Mouse (Mus musculus): ENCODE measurements around the gene Dnah7c.
"Not testable (repeated sequence)": the region's sequence is repeated elsewhere in the genome, so short reads cannot be mapped to it uniquely, and the experiment has no call there.

Gene Dnah7c

DNA sequence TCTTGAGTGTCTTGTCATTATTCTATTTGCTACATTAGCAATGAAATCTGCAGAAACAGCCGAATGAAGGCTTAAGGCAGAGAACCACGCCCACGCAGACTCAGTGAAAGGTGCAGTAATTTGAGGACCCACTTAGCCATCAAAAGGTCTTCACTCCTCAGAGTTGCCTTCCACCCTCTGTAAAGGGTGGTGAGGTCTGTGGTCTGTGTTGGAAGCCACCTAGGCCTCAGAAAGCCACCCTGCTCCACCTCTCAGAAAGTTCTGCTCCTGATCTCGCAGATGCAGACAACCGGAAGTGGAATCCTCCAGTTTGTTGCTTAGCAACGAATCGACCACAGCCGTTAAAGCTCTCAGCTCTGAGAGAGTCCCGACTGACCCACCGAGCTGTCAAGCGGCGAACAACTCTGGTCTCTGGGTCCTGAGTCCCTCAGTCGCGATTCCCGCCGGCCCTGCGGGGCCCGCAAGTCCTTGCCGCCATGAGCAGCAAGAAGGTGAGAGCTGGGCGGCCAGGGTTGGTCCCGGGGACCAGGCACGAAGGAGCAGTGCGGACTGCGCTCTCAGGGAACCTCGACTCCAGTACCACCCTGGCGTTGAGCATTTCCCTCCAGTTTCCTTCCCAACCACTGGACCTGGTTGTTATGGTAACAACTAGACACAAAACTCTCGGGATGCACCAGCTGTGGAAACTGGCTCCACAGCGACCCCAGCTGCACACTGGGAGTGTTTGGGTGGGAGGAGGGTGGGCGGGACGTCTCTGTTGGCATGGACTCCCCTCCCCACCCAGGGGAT lies at the start of gene Dnah7c:
Gene Dnah7c (plus strand): TSS at position 456 of the 789 bp plus-strand sequence.
- no peak for DNase-seq (ENCODE audit: low spot score in 2 of 2)

DNA sequence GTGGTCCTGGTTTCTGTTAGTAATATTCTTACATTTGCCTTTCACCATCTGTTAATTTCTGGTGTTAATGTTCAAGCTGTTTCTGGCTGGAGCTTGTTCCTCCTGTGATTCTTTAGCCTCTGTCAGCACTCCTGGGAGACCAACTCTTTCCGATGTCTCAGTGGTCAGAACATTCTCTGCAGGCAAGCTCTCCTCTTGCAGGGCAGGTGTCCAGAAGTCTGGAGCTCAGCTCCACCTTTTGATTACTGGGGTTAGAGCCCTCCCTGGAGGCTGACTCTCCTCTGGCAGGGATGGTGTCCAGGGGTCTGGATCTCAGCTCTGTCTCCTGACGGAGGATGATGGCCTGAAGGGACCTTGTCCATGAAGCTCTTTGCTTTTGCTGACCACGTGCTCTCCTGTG lies 44.8 kb upstream of the Dnah7c start:
- not testable (repeated sequence) for DNase-seq (ENCODE audit: low spot score in 2 of 2)

DNA sequence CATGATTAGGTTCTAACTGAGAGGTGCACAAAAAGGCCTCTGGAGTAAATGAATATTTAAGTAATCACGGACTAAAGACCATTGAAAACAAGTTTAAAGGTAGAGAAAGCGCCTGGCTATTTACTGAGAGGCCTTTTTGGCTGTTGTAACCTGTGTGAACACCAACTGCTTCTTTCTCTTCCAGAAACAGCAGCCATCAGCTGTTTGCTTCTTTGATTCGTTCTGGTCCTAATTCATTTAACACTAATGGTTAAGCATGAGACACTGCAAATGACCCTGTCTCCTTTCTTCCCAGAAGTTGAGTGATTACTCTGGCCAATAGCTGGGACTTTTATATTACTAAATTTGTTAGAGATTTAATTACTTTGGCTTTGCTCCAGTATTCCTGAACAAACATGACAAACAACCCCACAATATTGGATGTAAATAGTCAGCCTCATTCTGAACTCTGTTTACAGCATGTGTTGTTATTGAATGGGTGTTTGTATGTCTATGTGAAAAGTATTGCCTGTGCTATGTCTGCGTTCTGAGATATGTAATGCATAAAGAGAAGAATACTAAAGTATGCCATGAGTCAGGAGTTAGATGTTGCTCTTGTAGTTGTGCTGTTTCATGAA lies 30.6 kb upstream of the Dnah7c start:
- not testable (repeated sequence) for DNase-seq (ENCODE audit: low spot score in 2 of 2)

DNA sequence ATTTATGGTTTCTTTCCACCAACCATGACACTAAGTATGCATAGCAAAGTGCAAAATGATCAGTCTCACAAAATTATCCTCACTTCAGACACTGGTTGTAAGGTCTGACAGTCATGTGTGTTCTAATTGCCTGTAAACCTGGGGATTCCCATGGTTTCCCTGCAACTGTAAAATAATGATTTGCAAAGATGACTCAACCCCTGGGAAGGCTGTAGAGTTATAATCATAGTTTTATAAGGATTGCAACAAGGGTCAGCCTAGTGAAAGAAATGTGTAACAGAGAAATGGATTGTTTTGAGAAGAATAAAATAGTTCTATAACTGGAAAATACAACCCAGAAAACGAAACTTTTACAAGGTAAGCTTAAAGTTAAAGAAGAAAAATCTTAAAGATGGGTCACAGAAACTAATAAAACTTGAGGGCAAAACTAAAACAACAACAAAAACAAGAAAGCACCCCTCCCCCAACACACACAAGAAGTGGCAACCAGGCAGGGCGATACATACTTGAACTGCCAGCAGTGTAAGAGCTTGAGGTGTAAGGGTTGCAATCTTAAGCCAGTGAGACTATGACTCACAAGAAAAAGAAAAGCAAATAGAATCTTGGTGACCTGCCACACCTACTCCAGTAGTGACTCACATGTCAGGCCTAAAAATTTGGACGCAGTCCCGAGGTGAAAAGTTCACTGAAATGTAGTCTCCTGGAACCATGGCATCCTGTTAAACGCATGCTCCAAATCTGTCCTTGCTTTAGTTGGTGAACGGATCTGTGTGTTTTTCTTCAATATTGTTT lies 16.9 kb upstream of the Dnah7c start:
- no peak for DNase-seq (ENCODE audit: low spot score in 2 of 2)

DNA sequence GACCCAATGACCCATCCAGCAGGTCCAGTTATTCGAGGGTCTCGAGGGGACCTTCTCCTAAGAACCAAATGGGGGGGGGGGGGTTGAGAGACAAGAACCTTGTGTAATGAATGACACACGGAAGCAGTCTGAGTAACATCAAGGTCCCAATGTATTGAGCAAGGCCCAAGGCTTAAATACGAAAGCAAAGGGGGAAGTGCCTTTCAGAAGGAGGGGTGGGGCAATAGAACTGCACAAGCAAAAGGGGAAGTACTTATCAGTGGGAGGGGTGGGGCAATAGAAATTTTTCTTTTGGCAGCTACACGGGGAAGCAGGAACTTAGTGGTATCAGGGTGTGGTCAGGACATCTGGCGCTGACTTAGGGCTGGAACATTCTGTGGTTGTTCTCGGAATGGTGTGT lies 10.6 kb upstream of the Dnah7c start:
- not testable (repeated sequence) for DNase-seq (ENCODE audit: low spot score in 2 of 2)

GRCm38 (mm10) chr1:46416946-46417345 lies 8.4 kb upstream of the Dnah7c start:
- DNase-seq (ENCODE audit: low spot score in 2 of 2), result not testable (repeated sequence)

- not testable (repeated sequence) for DNase-seq (ENCODE audit: low spot score in 2 of 2)
Measured at GRCm38 (mm10) chr1:46418966-46419365, 6.4 kb upstream of the Dnah7c start.

DNA sequence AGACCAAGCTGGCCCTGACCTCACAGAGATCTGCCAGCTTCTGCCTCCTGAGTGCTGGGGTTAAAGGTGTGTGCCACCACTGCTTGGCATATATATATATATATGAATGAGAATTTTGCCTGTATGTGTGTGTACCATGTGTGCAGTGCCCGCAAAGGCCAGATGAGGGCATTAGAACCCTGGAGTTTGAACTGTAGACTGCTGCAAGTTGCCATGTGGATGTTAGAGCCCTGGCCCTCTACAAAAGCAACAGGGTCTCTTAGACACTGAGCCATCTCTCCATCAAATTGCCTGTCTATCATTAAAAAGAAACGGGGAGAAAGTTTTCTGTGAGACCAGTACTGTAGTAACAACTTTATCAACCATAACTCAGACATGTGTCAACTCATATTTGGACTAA lies 3.0 kb downstream of the Dnah7c start:
- DNase-seq (ENCODE audit: low spot score in 2 of 2), result no peak

GRCm38 (mm10) chr1:46514671-46515070 lies 89.3 kb downstream of the Dnah7c start:
- not testable (repeated sequence) for DNase-seq (ENCODE audit: low spot score in 2 of 2)

- no peak for DNase-seq (ENCODE audit: low spot score in 2 of 2)
Measured at GRCm38 (mm10) chr1:46521032-46521431, 95.6 kb downstream of the Dnah7c start.

DNA sequence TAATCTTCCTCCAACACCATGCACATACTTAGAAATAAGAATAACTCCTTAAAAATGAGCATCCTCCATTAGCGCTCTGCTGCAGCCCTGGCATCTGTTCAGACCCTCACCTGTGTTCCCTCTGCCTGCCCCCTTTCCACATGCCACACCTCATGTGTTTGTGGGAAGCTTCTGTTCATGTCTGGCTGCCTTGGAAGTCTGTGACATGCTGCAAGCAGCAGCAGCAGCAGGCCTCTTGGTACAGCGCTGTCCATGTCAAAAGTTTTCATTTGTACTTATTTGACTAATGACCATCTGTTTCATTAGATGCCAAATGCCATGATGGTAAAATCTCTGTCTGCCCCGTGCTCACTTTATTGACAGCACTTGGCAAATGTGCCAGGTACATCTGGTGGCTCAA lies 101.1 kb downstream of the Dnah7c start:
- DNase-seq (ENCODE audit: low spot score in 2 of 2), result not testable (repeated sequence)

DNA sequence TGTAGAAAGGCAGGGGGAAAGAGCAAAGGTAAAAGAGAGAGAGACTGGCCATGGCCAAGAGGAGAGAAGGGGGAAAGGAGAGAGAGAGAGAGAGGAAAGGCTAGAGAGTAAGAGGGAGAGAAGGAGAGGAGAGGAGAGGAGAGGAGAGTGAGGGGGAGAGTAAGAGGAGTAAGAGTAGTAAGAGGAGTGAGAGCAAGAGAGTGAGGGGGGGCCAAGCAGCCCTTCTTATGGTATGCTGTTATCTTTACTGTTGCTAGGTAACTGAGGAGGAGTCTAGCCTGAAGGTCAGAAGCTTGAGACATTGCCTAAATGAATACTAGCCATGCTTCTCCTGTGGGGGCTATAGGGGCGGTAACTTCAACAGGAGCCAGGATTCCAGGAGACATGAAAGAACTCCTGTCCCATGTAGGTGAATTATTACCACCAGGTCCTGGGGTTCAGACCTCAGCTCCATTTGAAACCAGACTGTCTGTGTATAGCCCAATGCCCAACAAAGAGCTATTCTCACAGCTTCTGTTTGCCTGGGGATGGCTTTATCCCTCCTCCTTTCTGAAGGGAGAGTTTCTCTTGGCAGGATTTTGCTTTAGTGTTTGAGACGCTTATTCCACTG lies 119.5 kb downstream of the Dnah7c start:
- DNase-seq (ENCODE audit: low spot score in 2 of 2), result no peak

DNA sequence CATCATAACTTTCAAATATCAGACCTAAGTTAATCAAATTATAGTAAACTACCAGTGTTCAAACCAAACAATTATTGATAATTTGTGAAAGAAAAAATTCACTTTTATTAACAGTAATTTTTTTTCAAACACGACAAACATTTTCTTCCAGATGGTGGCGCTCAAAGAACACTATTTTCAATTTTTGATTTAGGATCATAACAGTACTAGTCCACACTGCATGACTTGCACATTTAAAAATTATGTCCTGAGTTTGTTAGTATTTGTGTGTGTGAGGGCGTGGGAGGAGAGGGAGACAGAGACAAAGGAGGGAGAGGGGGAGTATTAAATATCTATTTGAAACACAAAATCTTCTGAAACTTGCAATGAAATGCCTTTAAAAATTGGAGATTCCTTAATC lies 155.0 kb downstream of the Dnah7c start:
- DNase-seq (ENCODE audit: low spot score in 2 of 2), result no peak

DNA sequence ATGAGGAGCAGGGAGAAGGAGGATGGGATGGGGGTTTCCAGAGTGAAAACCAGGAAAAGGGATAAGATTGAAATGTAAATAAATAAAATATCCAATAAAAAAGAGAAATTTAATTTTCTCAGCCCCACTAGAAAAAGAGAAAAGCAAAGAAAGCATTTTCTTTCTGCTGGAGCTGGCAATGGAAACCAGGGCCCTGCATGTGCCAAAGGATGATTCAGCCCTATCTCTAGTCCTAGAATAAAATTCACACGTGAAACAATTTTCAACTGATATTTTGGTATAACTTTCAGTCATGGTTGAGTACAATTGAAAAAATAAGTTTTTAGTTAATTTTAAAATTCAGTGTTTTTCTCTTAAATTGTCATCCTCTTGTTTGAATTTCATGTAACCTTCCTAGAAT lies 168.4 kb downstream of the Dnah7c start:
- DNase-seq (ENCODE audit: low spot score in 2 of 2), result not testable (repeated sequence)

- not testable (repeated sequence) for DNase-seq (ENCODE audit: low spot score in 2 of 2)
Measured at GRCm38 (mm10) chr1:46596343-46596742, 171.0 kb downstream of the Dnah7c start.

DNA sequence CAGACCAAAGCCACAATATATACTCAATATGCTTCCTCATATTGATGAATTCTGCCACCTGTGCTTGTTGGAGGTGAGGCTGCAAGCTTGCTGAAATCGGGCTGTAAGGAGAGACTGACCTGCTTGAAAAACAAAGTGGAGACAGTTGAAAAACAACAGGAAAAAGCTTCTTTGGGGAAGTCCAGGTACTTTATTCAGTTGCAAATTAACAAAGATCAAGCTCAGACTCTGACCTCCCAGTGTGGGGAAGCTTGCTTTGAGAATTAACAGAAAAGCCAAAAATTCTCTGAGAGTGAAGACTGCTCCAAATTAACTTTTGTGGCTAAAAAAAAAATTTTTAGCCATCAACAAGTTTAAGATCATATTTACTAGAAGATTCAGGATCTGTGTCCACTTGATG lies 194.9 kb downstream of the Dnah7c start:
- DNase-seq (ENCODE audit: low spot score in 2 of 2), result no peak

GRCm38 (mm10) chr1:46625914-46626313 lies 200.5 kb downstream of the Dnah7c start:
- not testable (repeated sequence) for DNase-seq (ENCODE audit: low spot score in 2 of 2)

DNA sequence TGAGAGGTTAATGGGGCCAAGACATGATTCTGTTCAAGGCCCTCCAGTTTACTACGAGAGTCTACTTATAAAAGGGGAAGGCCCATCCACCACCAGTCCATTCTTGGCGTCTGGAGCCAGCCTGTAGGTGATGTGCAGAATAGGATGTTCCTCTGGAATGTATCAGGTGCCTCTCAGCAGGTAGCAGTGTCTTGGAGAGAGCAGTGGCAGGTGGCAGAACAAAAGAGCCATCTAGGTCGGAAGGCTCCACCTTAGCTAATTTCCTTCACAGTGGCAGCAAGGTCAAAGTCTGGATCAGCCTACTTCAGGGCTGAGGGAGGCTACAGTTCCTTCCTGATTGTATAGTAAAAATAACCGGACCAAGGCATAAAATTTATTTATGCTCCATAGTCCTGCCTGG lies 224.4 kb downstream of the Dnah7c start:
- not testable (repeated sequence) for DNase-seq (ENCODE audit: low spot score in 2 of 2)

DNA sequence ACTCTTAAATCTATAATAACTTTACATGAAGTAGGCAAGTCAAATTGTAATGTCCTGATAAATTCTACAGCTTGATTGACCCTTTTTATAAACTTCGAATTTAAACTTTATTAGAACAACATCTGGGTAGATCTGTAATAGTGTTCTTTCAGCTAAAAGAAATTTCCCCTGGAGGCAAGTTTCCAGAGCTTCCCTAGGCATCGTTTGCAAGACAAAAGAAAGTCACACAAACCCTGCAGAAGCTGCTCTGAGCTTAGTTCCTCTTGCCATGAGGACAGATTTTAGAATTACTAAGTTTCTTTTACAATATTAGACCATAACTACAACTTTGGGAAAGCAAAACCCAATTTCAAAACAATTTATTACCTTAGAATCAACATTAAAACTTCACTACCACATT lies 227.3 kb downstream of the Dnah7c start:
- not testable (repeated sequence) for DNase-seq (ENCODE audit: low spot score in 2 of 2)

- DNase-seq (ENCODE audit: low spot score in 2 of 2), result not testable (repeated sequence)
Measured at GRCm38 (mm10) chr1:46724810-46725209, 299.4 kb downstream of the Dnah7c start.

- DNase-seq (ENCODE audit: low spot score in 2 of 2), result no peak
Measured at GRCm38 (mm10) chr1:46725266-46725665, 299.9 kb downstream of the Dnah7c start.

- not testable (repeated sequence) for DNase-seq (ENCODE audit: low spot score in 2 of 2)
Measured at GRCm38 (mm10) chr1:46725719-46726118, 300.3 kb downstream of the Dnah7c start.

Measured in frontal cortex, postnatal 25 days (tissue).